Mouse (Mus musculus): ENCODE measurements around the gene Slc16a1. TPM values are rescaled to one million over a fixed set of nuclear protein-coding genes. Genes with fewer than 3 reads are reported as not detected.
"Not testable (repeated sequence)": the region's sequence is repeated elsewhere in the genome, so short reads cannot be mapped to it uniquely, and the experiment has no call there.

Gene Slc16a1
- polyA plus RNA-seq, 1 experiment from 2014 or later: 45.1 TPM

DNA sequence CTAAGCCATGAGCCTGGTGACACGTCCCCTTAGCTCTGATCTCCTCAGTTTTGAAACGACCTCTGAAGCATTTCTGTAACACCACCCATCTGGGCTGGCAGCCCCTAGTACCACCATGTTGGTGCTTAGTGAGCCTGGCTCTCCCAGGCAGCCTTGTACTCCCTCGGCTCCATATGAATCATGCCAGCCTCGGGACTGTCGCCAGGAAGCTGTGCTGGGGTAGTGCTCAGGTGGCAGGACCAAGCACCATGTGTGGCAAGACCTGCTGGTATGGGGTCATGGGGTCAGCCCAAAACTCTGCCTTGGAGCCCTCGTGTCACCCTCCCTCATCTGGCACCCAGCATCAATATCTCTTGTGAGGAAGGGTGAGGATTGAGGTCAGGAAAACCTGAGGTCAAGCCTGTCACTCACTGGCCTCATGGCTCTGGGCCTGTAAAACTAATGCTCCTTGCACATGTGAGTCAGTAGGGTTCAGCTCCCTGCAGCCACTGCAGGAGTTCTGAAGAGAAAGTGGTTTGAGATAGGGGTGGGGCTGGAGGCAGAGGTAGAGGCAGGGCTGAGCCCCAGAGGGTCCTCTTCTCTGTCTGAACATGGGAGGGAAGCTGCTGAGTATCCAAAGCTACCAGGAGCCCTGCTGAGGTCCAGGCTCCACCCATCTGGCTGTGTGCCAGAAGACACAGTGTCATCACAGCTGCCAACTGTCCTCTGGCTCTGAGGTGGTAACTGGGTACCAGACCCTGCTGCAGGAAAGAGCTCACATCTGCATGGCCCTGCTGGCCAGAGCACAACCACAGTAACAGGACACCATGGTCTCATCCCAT is 68.7 kb downstream of the Slc16a1 start:
- DNase-seq (ENCODE audit: low spot score); H3K4me3 ChIP-seq (ENCODE audit: low read depth, low read length); H3K36me3 ChIP-seq (ENCODE audit: control insufficient read depth, insufficient read depth, low read length); H3K27ac ChIP-seq (ENCODE audit: low read depth, low read length); H3K4me1 ChIP-seq (replicated peaks; ENCODE audit: control insufficient read depth, insufficient read depth, low read length); H3K27me3 ChIP-seq (ENCODE audit: control insufficient read depth, insufficient read depth, low read length); H3K9me3 ChIP-seq (ENCODE audit: control insufficient read depth, low read length); ATAC-seq (replicated peaks; ENCODE audit: low FRiP score); H3K9ac ChIP-seq (ENCODE audit: low read length); H3K4me2 ChIP-seq (ENCODE audit: low read depth, low read length, severe bottlenecking): not testable (repeated sequence)
- WGBS: 80% methylated on average over 6 of the region's 6 CpGs

DNA sequence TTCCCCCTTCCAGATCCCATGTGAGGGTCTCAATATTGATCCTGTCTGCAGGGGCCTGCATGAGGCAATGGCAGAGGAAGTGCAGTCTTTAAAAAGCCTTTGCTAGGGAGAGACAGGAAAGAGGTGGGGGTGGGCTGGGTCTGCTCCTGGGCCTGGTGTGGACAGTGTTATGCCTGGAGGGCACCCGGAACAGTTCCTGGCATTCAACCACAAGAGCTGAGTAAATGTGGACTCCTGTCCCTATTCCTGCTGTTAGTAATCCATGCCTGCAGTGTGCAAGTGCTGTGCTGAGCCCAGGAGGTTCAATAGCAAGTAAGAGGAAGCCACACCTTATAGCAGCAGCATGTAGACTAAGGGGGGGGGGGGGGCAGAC is 69.3 kb downstream of the Slc16a1 start:
- not testable (repeated sequence) for H3K4me2 ChIP-seq (ENCODE audit: low read depth, low read length, severe bottlenecking); H3K27me3 ChIP-seq (ENCODE audit: control insufficient read depth, insufficient read depth, low read length); ATAC-seq (replicated peaks; ENCODE audit: low FRiP score); H3K36me3 ChIP-seq (ENCODE audit: control insufficient read depth, insufficient read depth, low read length); H3K4me3 ChIP-seq (ENCODE audit: low read depth, low read length); H3K4me1 ChIP-seq (replicated peaks; ENCODE audit: control insufficient read depth, insufficient read depth, low read length); H3K27ac ChIP-seq (ENCODE audit: low read depth, low read length); DNase-seq (ENCODE audit: low spot score); H3K9me3 ChIP-seq (ENCODE audit: control insufficient read depth, low read length); H3K9ac ChIP-seq (ENCODE audit: low read length)
- 85% methylated on average over 1 of the region's 1 CpGs for WGBS

Other genes starting within 250 kb of the Slc16a1 start
- gene Lrig2, start 126.8 kb upstream of the Slc16a1 start, polyA plus RNA-seq (2014; fragmentation: Nextera tagmentation; extraction: Ambion mirVana): 23.3 and 23.5 TPM in 2 replicates
- gene Ppm1j, start 142.4 kb downstream of the Slc16a1 start, polyA plus RNA-seq (2014; fragmentation: Nextera tagmentation; extraction: Ambion mirVana): 1.1 and 1.2 TPM in 2 replicates
- 0.24 TPM in 1 of 2 replicates, not detected in the other for gene Fam19a3, start 143.2 kb downstream of the Slc16a1 start, polyA plus RNA-seq (2014; fragmentation: Nextera tagmentation; extraction: Ambion mirVana)
- 80.5 and 98.0 TPM in 2 replicates for gene Rhoc, start 149.7 kb downstream of the Slc16a1 start, polyA plus RNA-seq (2014; fragmentation: Nextera tagmentation; extraction: Ambion mirVana)
- 13.8 and 15.3 TPM in 2 replicates for gene Mov10, start 179.9 kb downstream of the Slc16a1 start, polyA plus RNA-seq (2014; fragmentation: Nextera tagmentation; extraction: Ambion mirVana)
- gene St7l, start 225.3 kb downstream of the Slc16a1 start, polyA plus RNA-seq (2014; fragmentation: Nextera tagmentation; extraction: Ambion mirVana): 25.0 and 30.3 TPM in 2 replicates
- gene Capza1, start 225.8 kb downstream of the Slc16a1 start, polyA plus RNA-seq (2014; fragmentation: Nextera tagmentation; extraction: Ambion mirVana): 228 and 240 TPM in 2 replicates